Mouse (Mus musculus) liver, embryonic 14.5 days (tissue): ENCODE measurements around the gene E2f6.

Experiments used
- CTCF ChIP-seq: IDR thresholded peaks from 2 replicates; pipeline ENCODE4 v1.5.1; 2016; ENCODE audit warnings: antibody characterized with exemption, low read depth, control low read depth
- EP300 ChIP-seq: IDR thresholded peaks from 2 replicates; pipeline ENCODE4 v1.6.1; 2016; ENCODE audit warnings: antibody characterized with exemption, low read depth

DNA sequence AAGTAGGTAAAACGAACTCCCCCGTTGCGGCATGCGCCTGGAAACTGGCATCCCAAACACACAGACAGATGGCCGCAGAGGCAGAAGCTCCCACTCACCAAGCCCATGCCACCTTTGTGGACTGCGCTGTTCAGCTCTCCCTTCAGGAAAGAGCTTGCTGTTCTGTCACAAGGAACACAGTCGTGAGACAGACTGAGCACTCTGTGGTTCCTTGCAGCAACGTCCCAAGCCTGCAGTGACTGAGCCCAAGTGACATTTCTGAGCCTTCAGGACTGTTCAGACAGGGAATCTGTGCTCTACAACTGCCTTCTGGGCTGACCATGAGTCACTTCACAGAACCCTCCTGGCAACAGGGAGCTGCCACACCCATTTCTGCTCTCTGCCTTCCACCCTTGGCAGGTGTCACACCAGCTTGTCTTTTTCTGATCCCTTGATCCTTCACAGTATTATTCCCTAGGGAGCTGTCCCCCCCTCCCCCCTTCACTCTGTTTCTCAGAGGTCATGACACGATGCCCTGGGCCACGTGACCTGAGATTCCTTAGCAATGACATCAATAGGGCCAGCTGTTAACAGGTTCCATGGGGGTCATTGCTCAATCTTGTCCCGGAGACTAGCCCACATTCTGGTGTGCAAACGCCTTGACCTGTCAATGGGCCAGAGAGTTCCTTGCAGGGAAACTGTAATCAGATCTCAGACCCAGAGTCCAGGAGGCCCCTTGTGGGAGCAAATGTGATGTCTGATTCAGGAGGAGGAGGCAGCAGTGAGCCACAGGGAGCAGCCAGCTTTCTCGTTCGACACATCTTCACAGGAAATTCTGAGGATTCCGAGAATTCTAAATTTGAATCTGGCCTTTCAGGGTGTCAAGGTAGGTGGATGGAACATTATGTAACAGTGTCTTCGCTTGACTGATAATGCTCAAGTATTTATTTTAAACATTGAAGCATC, 39.9 kb downstream of the E2f6 start:
- no peak for TF ChIP-seq CTCF
- no peak for TF ChIP-seq EP300
